Comparison of ENCODE assay signal across 10 mouse cellular contexts in the genomic region with DNA sequence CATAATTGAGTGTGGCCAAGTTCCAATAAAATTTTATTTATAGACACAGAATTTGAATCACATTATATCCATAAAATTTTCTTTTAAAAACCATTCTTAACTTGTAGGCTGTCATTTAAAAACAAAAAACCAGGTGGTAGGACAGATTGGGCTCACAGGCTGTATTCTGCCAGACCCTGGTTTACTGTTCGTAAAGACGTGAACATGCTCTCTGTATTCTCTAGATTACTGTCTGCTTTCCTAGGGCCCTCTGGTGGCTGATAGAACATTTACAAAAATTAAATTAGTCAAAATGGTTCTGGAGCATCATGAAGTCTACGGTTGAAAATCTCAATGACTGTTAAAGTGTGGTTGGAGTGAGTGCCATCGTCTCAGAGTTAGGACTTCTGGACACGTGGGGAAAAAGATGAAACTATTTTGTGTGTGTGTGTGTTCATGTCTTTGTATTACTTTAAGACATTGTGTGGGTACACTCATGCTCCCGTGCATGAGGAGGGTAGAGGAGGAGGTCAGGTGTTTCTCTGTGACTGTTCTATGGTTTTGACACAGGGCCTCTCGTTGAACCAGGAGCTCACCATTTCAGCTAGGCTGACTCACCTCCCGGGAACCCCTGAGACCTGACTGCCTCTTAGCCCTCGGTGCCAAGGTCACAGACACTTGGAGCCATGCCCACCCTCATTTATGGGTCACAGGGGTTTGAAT. TPM values are rescaled to one million over a fixed set of nuclear protein-coding genes. Genes with fewer than 3 reads are reported as not detected.
DNase-seq lines count a peak whose midpoint lies in the region; ATAC-seq and TF ChIP-seq lines count a peak whose summit lies in the region.
"Had no signal": no experiment of that assay in that cellular context is flagged by ENCODE, and none has a peak within 500 bp of the region (broad histone marks: within the 10 kb centered on the region; RNA-seq: fewer than 3 reads in every experiment).

No protein-coding gene starts in this region.

- H3K9me3 ChIP-seq in kidney, embryonic 14.5 days (ENCODE audit: control insufficient read depth, low read length), result no peaks in the 10 kb centered on the region
- H3K9me3 ChIP-seq in stomach, postnatal 0 days (ENCODE audit: control insufficient read depth, low read length), result no peaks in the 10 kb centered on the region
- no peaks in the 10 kb centered on the region for H3K9me3 ChIP-seq in midbrain, embryonic 15.5 days
- H3K9me3 ChIP-seq: heart, embryonic 15.5 days; midbrain, embryonic 12.5 days had no signal

- peaks cover 6% of the 10 kb centered on the region for H3K36me3 ChIP-seq in kidney, embryonic 14.5 days (ENCODE audit: control insufficient read depth, insufficient read depth, low read length)
- H3K36me3 ChIP-seq in stomach, postnatal 0 days (ENCODE audit: control insufficient read depth, insufficient read depth, low read length), result no peaks in the 10 kb centered on the region
- no peaks in the 10 kb centered on the region for H3K36me3 ChIP-seq in midbrain, embryonic 15.5 days (replicated peaks)

- no peak overlapping the region for H3K9ac ChIP-seq in kidney, embryonic 14.5 days (ENCODE audit: low read depth, low read length)
- no peak overlapping the region for H3K9ac ChIP-seq in stomach, postnatal 0 days (ENCODE audit: low read length)
- no peak overlapping the region for H3K9ac ChIP-seq in midbrain, embryonic 15.5 days
- H3K9ac ChIP-seq: heart, embryonic 15.5 days; midbrain, embryonic 12.5 days had no signal

- ATAC-seq in kidney, embryonic 14.5 days (ENCODE audit: low FRiP score, low TSS enrichment), result no peak
- ATAC-seq in stomach, postnatal 0 days (ENCODE audit: low FRiP score, low TSS enrichment), result peak; percentile 35; the same call in 1 of the 2 replicates
- no peak for ATAC-seq in midbrain, embryonic 15.5 days (replicated peaks)

- peak; percentile 68 for TF ChIP-seq CTCF in stomach, postnatal 0 days (IDR thresholded peaks at IDR 0.05; ENCODE audit: low read depth)

- TF ChIP-seq EP300 in stomach, postnatal 0 days (optimal IDR thresholded peaks at IDR 0.05), result no peak

- WGBS in kidney, embryonic 14.5 days, result 81% methylated on average over 9 of the region's 9 CpGs
- 69% methylated on average over 9 of the region's 9 CpGs for WGBS in stomach, postnatal 0 days
- 85% methylated on average over 9 of the region's 9 CpGs for WGBS in midbrain, embryonic 15.5 days

- no peak overlapping the region for H3K4me2 ChIP-seq in kidney, embryonic 14.5 days (replicated peaks; ENCODE audit: low read depth, low read length)
- no peak overlapping the region for H3K4me2 ChIP-seq in stomach, postnatal 0 days (replicated peaks; ENCODE audit: low read depth)
- H3K4me2 ChIP-seq in midbrain, embryonic 15.5 days, result no peak overlapping the region
- H3K4me2 ChIP-seq: heart, embryonic 15.5 days; midbrain, embryonic 12.5 days had no signal

- no peaks in the 10 kb centered on the region for H3K4me1 ChIP-seq in kidney, embryonic 14.5 days (ENCODE audit: control insufficient read depth, insufficient read depth, low read length)
- no peaks in the 10 kb centered on the region for H3K4me1 ChIP-seq in stomach, postnatal 0 days (replicated peaks; ENCODE audit: control insufficient read depth, insufficient read depth)
- H3K4me1 ChIP-seq in midbrain, embryonic 15.5 days, result no peaks in the 10 kb centered on the region
- H3K4me1 ChIP-seq: midbrain, embryonic 12.5 days had no signal

- H3K27ac ChIP-seq in kidney, embryonic 14.5 days (ENCODE audit: low read depth, low read length), result no peak overlapping the region
- no peak overlapping the region for H3K27ac ChIP-seq in stomach, postnatal 0 days (replicated peaks)
- H3K27ac ChIP-seq in midbrain, embryonic 15.5 days, result no peak overlapping the region
- H3K27ac ChIP-seq: heart, embryonic 15.5 days; midbrain, embryonic 12.5 days had no signal

- H3K27me3 ChIP-seq in kidney, embryonic 14.5 days (ENCODE audit: control insufficient read depth, insufficient read depth, low read length), result no peaks in the 10 kb centered on the region
- no peaks in the 10 kb centered on the region for H3K27me3 ChIP-seq in stomach, postnatal 0 days (ENCODE audit: control insufficient read depth, insufficient read depth, low read length)
- H3K27me3 ChIP-seq in midbrain, embryonic 15.5 days (replicated peaks), result no peaks in the 10 kb centered on the region
- H3K27me3 ChIP-seq: heart, embryonic 15.5 days; midbrain, embryonic 12.5 days had no signal

- no peak overlapping the region for H3K4me3 ChIP-seq in kidney, embryonic 14.5 days (ENCODE audit: low read length)
- H3K4me3 ChIP-seq in stomach, postnatal 0 days (ENCODE audit: low read depth, low read length), result no peak overlapping the region
- no peak overlapping the region for H3K4me3 ChIP-seq in midbrain, embryonic 15.5 days
- H3K4me3 ChIP-seq: heart, embryonic 15.5 days; midbrain, embryonic 12.5 days had no signal

- peak; percentile 42 for DNase-seq in kidney, adult 11 months
- DNase-seq in A20 (ENCODE audit: low read depth, low spot score), result peak; percentile 36
- peak; percentile 50 for DNase-seq in T-cell, adult 2 months (ENCODE audit: low spot score)
- peak; percentile 38 for DNase-seq in kidney, postnatal 10 days
- DNase-seq in stomach, postnatal 0 days (ENCODE audit: low spot score), result no peak
- DNase-seq in urinary bladder, adult 2 months (ENCODE audit: low spot score), result no peak

RNA-seq across cellular contexts. Expression of a gene that starts 16.7 kb away (rescaled TPM):
- polyA plus RNA-seq in kidney, embryonic 14.5 days (2014; fragmentation: Nextera tagmentation; extraction: Ambion mirVana), result 8.9 and 10.3 TPM in 2 replicates
- polyA plus RNA-seq in stomach, postnatal 0 days (2015; fragmentation: Nextera tagmentation; extraction: Ambion mirVana), result 2.5 TPM in 2 replicates
- 15.4 and 19.9 TPM in 2 replicates for polyA plus RNA-seq in urinary bladder, adult 2 months (2012; rRNA removed)
- polyA plus RNA-seq in midbrain, embryonic 15.5 days (2015; fragmentation: Nextera tagmentation; extraction: Ambion mirVana), result 3.7 and 3.8 TPM in 2 replicates

Comparison
In these comparisons a context has a peak if more than half of its experiments do, and no peak if none do; other contexts are left out.
1. DNase-seq: peak in kidney, adult 11 months (single experiment), A20 (single experiment), T-cell, adult 2 months (single experiment) and kidney, postnatal 10 days (single experiment); none in stomach, postnatal 0 days (single experiment) and urinary bladder, adult 2 months (single experiment).